Mouse (Mus musculus) lung, embryonic 15.5 days (tissue): ENCODE measurements around the gene Amot. TPM values are rescaled to one million over a fixed set of nuclear protein-coding genes. Genes with fewer than 3 reads are reported as not detected.

Source experiments
- ATAC-seq: fragments of 200-750 bp; cut with Nextera tagmentation; 2 replicates; pipeline ENCODE4 v1.8.0; 2017; ENCODE audit warnings: moderate number of reproducible peaks, borderline replicate concordance; ENCODE audit not compliant: low FRiP score, low TSS enrichment; ENCODE audit errors: extremely low read depth
- H3K27ac ChIP-seq: fragments of 300-500 bp; sonication (generic); 2 replicates; pipeline ENCODE4 v1.5.1; 2015; ENCODE audit warnings: moderate library complexity, mild to moderate bottlenecking, inconsistent platforms
- H3K27me3 ChIP-seq: fragments of 300-500 bp; sonication (generic); 2 replicates; pipeline ENCODE4 v1.6.1; 2015; ENCODE audit warnings: inconsistent platforms
- H3K36me3 ChIP-seq: fragments of 300-500 bp; sonication (generic); 2 replicates; pipeline ENCODE4 v1.6.1; 2015; ENCODE audit warnings: inconsistent platforms
- H3K4me1 ChIP-seq: fragments of 300-500 bp; sonication (generic); 2 replicates; pipeline ENCODE4 v1.6.1; 2015; ENCODE audit warnings: inconsistent platforms
- H3K4me2 ChIP-seq: fragments of 300-500 bp; sonication (generic); 2 replicates; pipeline ENCODE4 v1.6.1; 2015; ENCODE audit warnings: inconsistent platforms, mild to moderate bottlenecking, moderate library complexity
- H3K4me3 ChIP-seq: fragments of 300-500 bp; sonication (generic); 2 replicates; pipeline ENCODE4 v1.5.1; 2015; ENCODE audit warnings: mild to moderate bottlenecking, inconsistent platforms
- H3K9ac ChIP-seq: fragments of 300-500 bp; sonication (generic); 2 replicates; pipeline ENCODE4 v1.6.1; 2015; ENCODE audit warnings: inconsistent platforms
- H3K9me3 ChIP-seq: fragments of 300-500 bp; sonication (generic); 2 replicates; pipeline ENCODE4 v1.6.1; 2016; ENCODE audit warnings: inconsistent platforms
- WGBS: fragments of 180-500 bp; shearing (Covaris S2); methylation state at CpG from one replicate; pipeline ENCODE4 v1.1.7; 2015; 5-methylcytosine and 5-hydroxymethylcytosine counted together
- polyA plus RNA-seq: library from polyadenylated mRNA; unstranded; fragments of >200 nt; fragmentation: Nextera tagmentation; extraction: Ambion mirVana; gene quantifications from 2 replicates; pipeline ENCODE4 v1.2.1, GENCODE M21; 2015

The Amot gene
- polyA plus RNA-seq, 1 experiment from 2014 or later: 9.6 TPM

DNA sequence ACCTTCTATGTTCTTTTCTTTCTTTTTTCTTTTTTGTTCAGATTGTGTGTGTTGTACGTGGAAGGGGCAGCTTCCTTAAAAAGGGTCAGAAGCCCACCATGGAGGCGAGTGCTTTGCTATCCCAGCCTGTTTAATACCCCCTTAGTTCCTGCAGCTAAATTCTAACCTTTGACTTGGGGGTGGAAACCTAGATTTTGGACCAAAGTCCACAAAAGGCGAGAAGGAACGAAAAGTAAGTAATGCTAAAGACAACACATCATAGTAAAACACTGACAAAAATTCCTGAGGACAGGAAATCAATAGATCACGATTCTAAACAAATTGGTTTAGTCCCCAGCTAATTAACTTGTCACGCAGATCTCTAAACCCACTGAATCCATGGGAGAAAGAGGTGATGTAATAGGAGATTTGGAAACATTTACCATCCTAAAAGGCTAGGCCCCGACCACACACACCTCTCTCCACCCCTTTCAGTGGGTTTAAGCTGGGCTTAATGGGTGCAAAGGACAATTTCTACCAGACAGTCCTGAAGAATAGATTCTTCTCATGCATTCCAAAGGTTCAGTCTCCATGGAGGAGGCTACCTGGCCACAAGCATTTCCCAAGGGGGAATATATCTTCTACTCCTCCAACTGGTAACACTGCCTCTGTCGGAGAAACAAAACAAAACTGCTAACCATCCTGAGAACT, 3.2 kb downstream of the Amot start:
- Histone ChIP-seq H3K36me3 (no peaks in the 10 kb centered on the region), H3K4me2 (no peak overlapping the region), H3K9ac (no peak overlapping the region), H3K4me1 (no peaks in the 10 kb centered on the region), H3K27ac (no peak overlapping the region), H3K9me3 (no peaks in the 10 kb centered on the region), H3K27me3 (no peaks in the 10 kb centered on the region), H3K4me3 (no peak overlapping the region)
- ATAC-seq: no peak
- WGBS: 70% methylated on average over 8 of the region's 8 CpGs

DNA sequence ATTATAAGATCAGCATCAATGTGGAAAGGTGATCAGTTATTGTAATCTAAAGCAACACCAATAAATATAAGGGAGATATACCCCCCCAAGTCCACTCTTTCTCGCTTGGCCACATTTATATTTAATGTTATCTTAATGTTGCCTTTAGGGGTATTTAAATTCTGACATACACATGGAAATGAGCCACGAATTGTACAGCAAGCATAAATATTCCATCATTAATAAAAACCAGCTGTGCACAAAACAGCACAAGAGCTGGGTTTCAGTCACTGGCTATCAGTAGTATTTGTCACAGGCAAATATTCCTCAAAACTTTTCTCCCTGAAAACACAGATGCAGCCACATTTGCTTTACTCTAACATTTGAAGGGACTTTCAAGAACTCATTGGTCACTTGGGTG, 5.9 kb downstream of the Amot start:
- H3K36me3 ChIP-seq: no peaks in the 10 kb centered on the region
- H3K4me3 ChIP-seq: no peak overlapping the region
- H3K27ac ChIP-seq: no peak overlapping the region
- WGBS: 41% methylated on average over 2 of the region's 2 CpGs
- no peaks in the 10 kb centered on the region for H3K27me3 ChIP-seq
- H3K4me1 ChIP-seq: no peaks in the 10 kb centered on the region
- no peak for ATAC-seq
- no peaks in the 10 kb centered on the region for H3K9me3 ChIP-seq
- no peak overlapping the region for H3K9ac ChIP-seq
- no peak overlapping the region for H3K4me2 ChIP-seq

DNA sequence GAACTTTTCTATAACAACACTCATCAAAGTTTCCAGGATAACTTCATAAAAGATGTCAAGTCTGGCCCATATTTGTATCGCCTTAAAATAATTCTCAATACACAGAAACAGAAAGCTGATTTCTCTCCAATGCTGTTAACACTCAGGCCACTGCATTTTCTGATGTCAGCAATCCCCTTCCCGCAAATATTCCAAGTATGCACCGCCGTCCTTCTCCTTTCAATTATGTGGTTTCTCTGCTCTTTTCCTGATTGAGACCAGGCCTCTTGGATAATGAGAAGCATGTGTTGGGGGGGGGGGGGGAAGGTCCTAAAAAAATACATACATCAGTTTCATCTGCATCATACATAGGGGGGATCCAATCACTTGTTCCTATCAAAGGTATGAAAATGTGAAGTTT, 6.3 kb downstream of the Amot start:
- no peak overlapping the region for H3K4me2 ChIP-seq
- WGBS: 51% methylated on average over 4 of the region's 4 CpGs

DNA sequence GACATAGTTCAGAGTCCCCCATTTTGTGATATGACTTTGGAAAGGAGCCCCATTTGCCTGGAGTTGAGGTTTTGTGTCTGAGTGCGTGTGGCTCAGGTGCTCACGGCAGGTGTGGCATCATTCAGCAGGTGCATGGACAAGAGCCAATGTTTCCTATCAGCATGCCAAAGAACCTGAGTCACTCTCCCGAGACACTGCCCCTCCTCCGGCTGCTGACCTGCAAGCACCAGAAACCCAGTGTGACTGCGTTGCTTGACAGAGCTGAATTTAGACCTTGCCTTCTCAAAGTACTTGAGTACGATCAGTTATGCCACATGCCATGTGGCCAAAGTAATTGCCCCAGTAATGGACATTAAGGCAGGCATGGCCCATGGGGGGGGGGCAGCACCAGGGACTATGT, 7.5 kb downstream of the Amot start:
- H3K27ac ChIP-seq: no peak overlapping the region
- no peaks in the 10 kb centered on the region for H3K9me3 ChIP-seq
- no peaks in the 10 kb centered on the region for H3K4me1 ChIP-seq
- no peaks in the 10 kb centered on the region for H3K36me3 ChIP-seq
- H3K4me3 ChIP-seq: no peak overlapping the region
- no peaks in the 10 kb centered on the region for H3K27me3 ChIP-seq
- ATAC-seq: no peak
- H3K9ac ChIP-seq: no peak overlapping the region
- no peak overlapping the region for H3K4me2 ChIP-seq
- WGBS: 74% methylated on average over 6 of the region's 6 CpGs

More for the DNA sequence above, 6.3 kb downstream of the Amot start:
- Histone ChIP-seq H3K4me3 (no peak overlapping the region), H3K9me3 (no peaks in the 10 kb centered on the region), H3K27me3 (no peaks in the 10 kb centered on the region), H3K4me1 (no peaks in the 10 kb centered on the region), H3K27ac (no peak overlapping the region), H3K9ac (no peak overlapping the region), H3K36me3 (no peaks in the 10 kb centered on the region)
- ATAC-seq: no peak

DNA sequence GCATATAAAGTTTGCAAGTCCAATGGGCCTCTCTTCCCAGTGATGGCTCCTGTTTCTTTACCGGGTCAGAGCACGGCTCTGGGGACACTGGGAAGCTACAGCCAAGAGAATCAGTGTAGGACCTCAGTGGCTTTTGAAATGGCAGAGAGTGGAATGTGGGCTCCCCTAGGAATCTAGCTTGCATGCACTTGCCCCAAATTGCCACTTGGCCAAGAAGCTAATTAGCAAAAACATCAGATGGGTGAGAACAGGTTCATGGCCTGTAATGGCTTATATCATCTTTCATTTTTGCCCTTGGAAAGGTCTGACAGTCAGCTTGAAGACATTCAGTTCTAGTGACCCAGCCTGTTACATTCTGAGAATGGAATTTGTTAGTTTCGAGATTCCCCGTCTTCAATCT, 9.6 kb downstream of the Amot start:
- Histone ChIP-seq H3K36me3 (no peaks in the 10 kb centered on the region), H3K27me3 (no peaks in the 10 kb centered on the region), H3K4me2 (no peak overlapping the region), H3K4me3 (no peak overlapping the region), H3K27ac (no peak overlapping the region), H3K9ac (no peak overlapping the region), H3K9me3 (no peaks in the 10 kb centered on the region), H3K4me1 (no peaks in the 10 kb centered on the region)
- ATAC-seq: no peak
- 88% methylated on average over 4 of the region's 4 CpGs for WGBS

DNA sequence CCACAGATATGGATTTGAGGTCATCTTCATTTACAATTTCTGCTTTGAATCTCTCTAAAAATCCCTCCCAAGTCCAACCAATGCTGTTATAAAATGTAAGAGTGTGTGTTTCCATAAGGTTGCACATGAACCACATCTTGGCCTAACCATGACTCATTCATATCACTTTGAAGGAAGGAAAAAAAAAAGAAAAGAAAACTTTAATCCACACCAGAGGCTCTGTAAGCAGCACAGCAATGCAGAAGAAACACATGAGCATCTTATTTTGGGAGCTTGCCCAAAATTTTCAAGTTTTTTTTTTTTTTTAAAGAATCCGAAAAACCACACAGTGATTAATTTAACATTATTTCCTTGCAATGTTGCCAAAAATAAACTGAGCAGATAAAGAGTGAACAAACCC, 14.2 kb downstream of the Amot start:
- no peak for ATAC-seq
- H3K27me3 ChIP-seq: no peaks in the 10 kb centered on the region
- H3K9me3 ChIP-seq: no peaks in the 10 kb centered on the region
- 63% methylated on average over 1 of the region's 1 CpGs for WGBS
- H3K9ac ChIP-seq: no peak overlapping the region
- no peak overlapping the region for H3K27ac ChIP-seq
- H3K4me2 ChIP-seq: no peak overlapping the region
- H3K4me3 ChIP-seq: no peak overlapping the region
- no peaks in the 10 kb centered on the region for H3K4me1 ChIP-seq
- H3K36me3 ChIP-seq: no peaks in the 10 kb centered on the region

GRCm38 (mm10) chrX:145490417-145490816, 14.6 kb downstream of the Amot start:
- no peak overlapping the region for H3K27ac ChIP-seq
- no peak overlapping the region for H3K4me3 ChIP-seq
- no peak overlapping the region for H3K4me2 ChIP-seq
- no peak for ATAC-seq
- H3K4me1 ChIP-seq: no peaks in the 10 kb centered on the region
- no peaks in the 10 kb centered on the region for H3K36me3 ChIP-seq
- H3K27me3 ChIP-seq: no peaks in the 10 kb centered on the region
- no peaks in the 10 kb centered on the region for H3K9me3 ChIP-seq
- H3K9ac ChIP-seq: no peak overlapping the region
- WGBS: 65% methylated on average over 3 of the region's 3 CpGs

- WGBS: 73% methylated on average over 5 of the region's 5 CpGs
- H3K4me2 ChIP-seq: no peak overlapping the region
- no peak for ATAC-seq
- H3K4me1 ChIP-seq: no peaks in the 10 kb centered on the region
- H3K27me3 ChIP-seq: no peaks in the 10 kb centered on the region
- no peak overlapping the region for H3K27ac ChIP-seq
- no peaks in the 10 kb centered on the region for H3K9me3 ChIP-seq
- H3K4me3 ChIP-seq: no peak overlapping the region
- no peaks in the 10 kb centered on the region for H3K36me3 ChIP-seq
- H3K9ac ChIP-seq: no peak overlapping the region
Observed at GRCm38 (mm10) chrX:145489950-145490349, 15.0 kb downstream of the Amot start.

- Histone ChIP-seq H3K36me3 (no peaks in the 10 kb centered on the region), H3K4me2 (no peak overlapping the region), H3K9ac (no peak overlapping the region), H3K4me3 (no peak overlapping the region), H3K27me3 (no peaks in the 10 kb centered on the region), H3K4me1 (no peaks in the 10 kb centered on the region), H3K9me3 (no peaks in the 10 kb centered on the region), H3K27ac (no peak overlapping the region)
- no peak for ATAC-seq
- 50% methylated on average over 4 of the region's 4 CpGs for WGBS
Observed at GRCm38 (mm10) chrX:145485495-145485894, 19.5 kb downstream of the Amot start.

GRCm38 (mm10) chrX:145483486-145484055, 21.4 kb downstream of the Amot start:
- no peak for ATAC-seq
- Histone ChIP-seq H3K9ac (no peak overlapping the region), H3K4me2 (no peak overlapping the region), H3K27ac (no peak overlapping the region), H3K36me3 (no peaks in the 10 kb centered on the region), H3K4me3 (no peak overlapping the region), H3K4me1 (no peaks in the 10 kb centered on the region), H3K27me3 (no peaks in the 10 kb centered on the region), H3K9me3 (no peaks in the 10 kb centered on the region)
- WGBS: 73% methylated on average over 7 of the region's 7 CpGs

DNA sequence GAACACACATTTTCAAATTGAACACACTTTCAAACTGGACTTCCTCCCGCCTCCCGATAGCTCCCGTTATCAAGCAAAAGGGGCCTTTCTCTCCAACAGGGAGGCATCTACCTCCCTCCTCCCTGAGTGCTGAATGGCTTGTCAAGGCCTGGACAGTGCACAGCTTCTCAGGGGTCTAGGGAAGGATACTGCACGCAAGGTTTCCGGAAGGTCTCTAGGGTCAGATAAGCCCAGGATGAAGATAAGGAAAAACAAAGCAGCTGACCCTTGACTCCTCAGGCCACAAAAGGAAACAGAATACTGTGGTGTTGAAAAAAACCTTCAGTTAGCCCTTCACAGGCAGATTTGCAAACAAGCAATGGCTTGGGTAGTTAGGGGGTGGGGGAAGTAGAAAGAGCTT, 22.6 kb downstream of the Amot start:
- ATAC-seq: no peak

DNA sequence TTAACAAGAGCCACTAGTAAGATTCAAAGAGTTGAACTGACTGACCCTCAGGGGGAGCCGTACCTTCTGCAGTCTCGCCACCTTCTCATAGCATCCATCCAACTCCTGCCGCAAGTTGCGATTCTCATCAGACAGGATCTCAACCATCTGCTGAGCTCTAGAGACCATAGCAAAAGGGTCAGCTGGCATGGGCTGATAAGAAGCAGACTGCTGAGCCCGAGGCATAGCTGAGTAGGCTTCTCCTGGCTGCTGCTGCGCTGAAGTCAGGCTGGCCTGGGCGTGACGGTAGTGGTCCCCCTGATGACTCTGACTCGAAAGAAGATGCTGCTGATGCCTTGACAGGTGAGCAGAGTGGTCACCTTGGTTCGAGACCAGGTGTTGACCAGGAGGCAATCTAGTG, 25.0 kb downstream of the Amot start:
- WGBS: 91% methylated on average over 10 of the region's 10 CpGs
- H3K4me2 ChIP-seq: no peak overlapping the region
- no peak overlapping the region for H3K4me3 ChIP-seq
- H3K4me1 ChIP-seq: no peaks in the 10 kb centered on the region
- H3K27me3 ChIP-seq: no peaks in the 10 kb centered on the region
- no peak overlapping the region for H3K27ac ChIP-seq
- H3K9ac ChIP-seq: no peak overlapping the region
- no peaks in the 10 kb centered on the region for H3K36me3 ChIP-seq
- no peak for ATAC-seq
- H3K9me3 ChIP-seq: no peaks in the 10 kb centered on the region

More for the DNA sequence above, 22.6 kb downstream of the Amot start:
- no peaks in the 10 kb centered on the region for H3K4me1 ChIP-seq
- H3K27ac ChIP-seq: no peak overlapping the region
- no peak overlapping the region for H3K4me3 ChIP-seq
- WGBS: 53% methylated on average over 5 of the region's 5 CpGs
- H3K27me3 ChIP-seq: no peaks in the 10 kb centered on the region
- H3K4me2 ChIP-seq: no peak overlapping the region
- H3K9me3 ChIP-seq: no peaks in the 10 kb centered on the region
- H3K36me3 ChIP-seq: no peaks in the 10 kb centered on the region
- H3K9ac ChIP-seq: no peak overlapping the region
